Mouse (Mus musculus) E14TG2a.4 (cell line): ENCODE data around the gene Mast2.

ENCODE experiments used
- H3K27me3 ChIP-seq: 2 replicates; pipeline ENCODE4 v1.6.1; 2014; ENCODE audit warnings: low read length, control low read depth; ENCODE audit not compliant: insufficient read depth
- H3K36me3 ChIP-seq: 2 replicates; pipeline ENCODE4 v1.6.1; 2014; ENCODE audit warnings: low read length, control low read depth; ENCODE audit not compliant: insufficient read depth
- H3K4me1 ChIP-seq: replicated peaks from 2 replicates; pipeline ENCODE4 v1.6.1; 2014; ENCODE audit warnings: low read depth, low read length, control low read depth
- H3K4me3 ChIP-seq: replicated peaks from 2 replicates; pipeline ENCODE4 v1.5.1; 2014; ENCODE audit warnings: mild to moderate bottlenecking, low read length
- H3K9me3 ChIP-seq: 2 replicates; pipeline ENCODE4 v1.6.1; 2014; ENCODE audit warnings: low read length, control low read depth
- CTCF ChIP-seq: conservative IDR thresholded peaks from 2 replicates; pipeline ENCODE4 v1.5.1; 2014; ENCODE audit warnings: low read length
- NANOG ChIP-seq: IDR thresholded peaks from 2 replicates; pipeline ENCODE4 v1.6.1; 2014; ENCODE audit warnings: borderline replicate concordance, low read length, mixed read lengths
- POU5F1 ChIP-seq: IDR thresholded peaks from 2 replicates; pipeline ENCODE4 v1.6.1; 2014; ENCODE audit warnings: low read length, borderline replicate concordance

Gene Mast2

GRCm38 (mm10) chr4:116435626-116436025 lies 28.4 kb downstream of the Mast2 start:
- H3K4me3 ChIP-seq: no peak overlapping the region
- no peaks in the 10 kb centered on the region for H3K9me3 ChIP-seq
- TF ChIP-seq NANOG: no peak
- peak; percentile 86 for TF ChIP-seq CTCF
- H3K27me3 ChIP-seq: no peaks in the 10 kb centered on the region
- peaks cover 12% of the 10 kb centered on the region for H3K4me1 ChIP-seq
- peaks cover 8% of the 10 kb centered on the region; the same call in 1 of the 2 replicates for H3K36me3 ChIP-seq

GRCm38 (mm10) chr4:116422186-116422585 lies 41.8 kb downstream of the Mast2 start:
- Histone ChIP-seq H3K4me3 (no peak overlapping the region), H3K4me1 (no peaks in the 10 kb centered on the region), H3K27me3 (no peaks in the 10 kb centered on the region), H3K36me3 (peaks cover 4% of the 10 kb centered on the region; the same call in 1 of the 2 replicates), H3K9me3 (no peaks in the 10 kb centered on the region)
- TF ChIP-seq POU5F1: no peak
- no peak for TF ChIP-seq CTCF
- no peak for TF ChIP-seq NANOG

- no peak overlapping the region for H3K4me3 ChIP-seq
- no peaks in the 10 kb centered on the region for H3K27me3 ChIP-seq
- TF ChIP-seq POU5F1 (no peak), NANOG (no peak)
- no peaks in the 10 kb centered on the region for H3K4me1 ChIP-seq
- no peaks in the 10 kb centered on the region for H3K9me3 ChIP-seq
- H3K36me3 ChIP-seq: peaks cover 4% of the 10 kb centered on the region; the same call in 1 of the 2 replicates
Observed at GRCm38 (mm10) chr4:116421170-116421569, 42.8 kb downstream of the Mast2 start.

- H3K36me3 ChIP-seq: no peaks in the 10 kb centered on the region
- no peak for TF ChIP-seq NANOG
- TF ChIP-seq CTCF: no peak
- no peak for TF ChIP-seq POU5F1
- no peaks in the 10 kb centered on the region for H3K9me3 ChIP-seq
- H3K27me3 ChIP-seq: no peaks in the 10 kb centered on the region
- H3K4me1 ChIP-seq: peaks cover 7% of the 10 kb centered on the region
- no peak overlapping the region for H3K4me3 ChIP-seq
Observed at GRCm38 (mm10) chr4:116412993-116413392, 51.0 kb downstream of the Mast2 start.

GRCm38 (mm10) chr4:116411401-116411800 lies 52.6 kb downstream of the Mast2 start:
- H3K27me3 ChIP-seq: no peaks in the 10 kb centered on the region
- TF ChIP-seq NANOG: no peak
- no peak for TF ChIP-seq CTCF
- no peak for TF ChIP-seq POU5F1
- peaks cover 7% of the 10 kb centered on the region for H3K4me1 ChIP-seq
- H3K9me3 ChIP-seq: no peaks in the 10 kb centered on the region
- H3K4me3 ChIP-seq: no peak overlapping the region
- H3K36me3 ChIP-seq: no peaks in the 10 kb centered on the region

GRCm38 (mm10) chr4:116406668-116407067 lies 57.3 kb downstream of the Mast2 start:
- TF ChIP-seq CTCF (no peak), NANOG (no peak), POU5F1 (no peak)
- Histone ChIP-seq H3K36me3 (no peaks in the 10 kb centered on the region), H3K9me3 (no peaks in the 10 kb centered on the region), H3K27me3 (no peaks in the 10 kb centered on the region), H3K4me1 (peaks cover 13% of the 10 kb centered on the region), H3K4me3 (no peak overlapping the region)

- Histone ChIP-seq H3K4me3 (no peak overlapping the region), H3K36me3 (no peaks in the 10 kb centered on the region), H3K27me3 (no peaks in the 10 kb centered on the region), H3K4me1 (peaks cover 16% of the 10 kb centered on the region), H3K9me3 (no peaks in the 10 kb centered on the region)
- no peak for TF ChIP-seq NANOG
- TF ChIP-seq POU5F1: no peak
- no peak for TF ChIP-seq CTCF
Observed at GRCm38 (mm10) chr4:116405955-116406351, 58.0 kb downstream of the Mast2 start.

- no peaks in the 10 kb centered on the region for H3K27me3 ChIP-seq
- no peaks in the 10 kb centered on the region for H3K9me3 ChIP-seq
- no peak overlapping the region for H3K4me3 ChIP-seq
- TF ChIP-seq NANOG: no peak
- no peak for TF ChIP-seq CTCF
- no peak for TF ChIP-seq POU5F1
- H3K4me1 ChIP-seq: peaks cover 10% of the 10 kb centered on the region
- no peaks in the 10 kb centered on the region for H3K36me3 ChIP-seq
Observed at GRCm38 (mm10) chr4:116405276-116405954, 58.6 kb downstream of the Mast2 start.

- Histone ChIP-seq H3K9me3 (no peaks in the 10 kb centered on the region), H3K36me3 (no peaks in the 10 kb centered on the region), H3K4me1 (peaks cover 12% of the 10 kb centered on the region), H3K27me3 (no peaks in the 10 kb centered on the region), H3K4me3 (no peak overlapping the region)
- TF ChIP-seq CTCF: no peak
- no peak for TF ChIP-seq NANOG
- TF ChIP-seq POU5F1: no peak
Observed at GRCm38 (mm10) chr4:116403884-116404283, 60.1 kb downstream of the Mast2 start.
